Mouse (Mus musculus) cerebellum, postnatal 25 days (tissue): ENCODE measurements around the gene Ccdc73.
"Not testable (repeated sequence)": the region's sequence is repeated elsewhere in the genome, so short reads cannot be mapped to it uniquely, and the experiment has no call there.

ENCODE experiments used
- DNase-seq, 2 experiments: peaks; one replicate each; pipeline ENCODE4 v3.0.0; 2021; ENCODE audit warnings: mixed read lengths in 2 of 2

Ccdc73 gene

GRCm38 (mm10) chr2:104867282-104867855 is at the start of gene Ccdc73:
TSS of gene Ccdc73 (plus strand) at chr2:104867805.
- no peak for DNase-seq

- DNase-seq, result not testable (repeated sequence)
Measured at GRCm38 (mm10) chr2:104818763-104819162, 48.8 kb upstream of the Ccdc73 start.

GRCm38 (mm10) chr2:104826191-104826590 is 41.4 kb upstream of the Ccdc73 start:
- DNase-seq, result no peak

GRCm38 (mm10) chr2:104832486-104832885 is 35.1 kb upstream of the Ccdc73 start:
- DNase-seq, result no peak

GRCm38 (mm10) chr2:104840974-104841373 is 26.6 kb upstream of the Ccdc73 start:
- DNase-seq, result no peak

GRCm38 (mm10) chr2:104841736-104842135 is 25.9 kb upstream of the Ccdc73 start:
- DNase-seq, result no peak

GRCm38 (mm10) chr2:104842559-104842958 is 25.0 kb upstream of the Ccdc73 start:
- no peak for DNase-seq

- no peak for DNase-seq
Measured at GRCm38 (mm10) chr2:104846638-104847414, 20.8 kb upstream of the Ccdc73 start.

GRCm38 (mm10) chr2:104847645-104848044 is 20.0 kb upstream of the Ccdc73 start:
- peak in 1 of 2 experiments; percentile 17 for DNase-seq

- DNase-seq, result no peak
Measured at GRCm38 (mm10) chr2:104848235-104849161, 19.1 kb upstream of the Ccdc73 start.

- DNase-seq, result peak; percentile 37 to 69
Measured at GRCm38 (mm10) chr2:104849276-104849990, 18.2 kb upstream of the Ccdc73 start, which contains the start of gene Prrg4. TSS of gene Prrg4 (minus strand) at chr2:104849876.

- no peak for DNase-seq
Measured at GRCm38 (mm10) chr2:104849991-104850359, 17.6 kb upstream of the Ccdc73 start.

GRCm38 (mm10) chr2:104851686-104852085 is 15.9 kb upstream of the Ccdc73 start:
- DNase-seq, result no peak

GRCm38 (mm10) chr2:104852546-104852945 is 15.1 kb upstream of the Ccdc73 start:
- no peak for DNase-seq

GRCm38 (mm10) chr2:104854836-104855235 is 12.8 kb upstream of the Ccdc73 start:
- no peak for DNase-seq

- no peak for DNase-seq
Measured at GRCm38 (mm10) chr2:104855732-104856131, 11.9 kb upstream of the Ccdc73 start.

GRCm38 (mm10) chr2:104856218-104856617 is 11.4 kb upstream of the Ccdc73 start:
- DNase-seq, result no peak

GRCm38 (mm10) chr2:104858083-104858482 is 9.5 kb upstream of the Ccdc73 start:
- not testable (repeated sequence) for DNase-seq

- no peak for DNase-seq
Measured at GRCm38 (mm10) chr2:104859060-104859459, 8.5 kb upstream of the Ccdc73 start.

GRCm38 (mm10) chr2:104860426-104860825 is 7.2 kb upstream of the Ccdc73 start:
- no peak for DNase-seq

- no peak for DNase-seq
Measured at GRCm38 (mm10) chr2:104864176-104864860, 3.3 kb upstream of the Ccdc73 start.

- no peak for DNase-seq
Measured at GRCm38 (mm10) chr2:104869101-104869500, 1.5 kb downstream of the Ccdc73 start.
